Mouse (Mus musculus) adrenal gland (tissue): ENCODE data around the gene Phox2a.

Experiments used
- intact Hi-C: fragments of 180-260 bp; cut with DNase I; formaldehyde crosslinking; loops from one replicate; pipeline ENCODE4 v1.15.1; 2025

Gene Phox2a

DNA sequence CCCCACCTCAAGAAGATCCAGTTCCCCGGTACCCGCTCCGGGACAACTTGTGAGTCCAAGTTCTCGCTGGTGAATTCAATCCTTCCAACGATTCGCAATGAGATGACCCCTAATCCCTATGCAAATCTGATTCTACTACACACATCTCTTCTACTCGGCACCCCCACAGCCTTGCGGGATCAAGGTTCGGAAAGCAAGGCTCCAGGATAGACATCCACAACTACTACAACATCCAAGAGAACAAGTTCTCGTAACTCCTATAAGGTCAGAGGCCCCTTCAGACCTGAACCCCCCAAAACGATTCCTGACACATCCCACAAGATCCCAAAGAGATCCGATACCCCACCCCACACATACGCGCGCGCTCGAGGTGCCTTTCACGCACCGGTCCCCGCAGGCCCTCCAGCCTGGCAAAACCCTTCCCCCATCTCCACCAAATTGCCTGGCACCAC, 19.1 kb downstream of the Phox2a start:
- intact Hi-C loops = loop anchor here (5.0 kb wide), 2 partner anchors 60 to 160 kb away; no protein-coding TSS in a partner anchor

DNA sequence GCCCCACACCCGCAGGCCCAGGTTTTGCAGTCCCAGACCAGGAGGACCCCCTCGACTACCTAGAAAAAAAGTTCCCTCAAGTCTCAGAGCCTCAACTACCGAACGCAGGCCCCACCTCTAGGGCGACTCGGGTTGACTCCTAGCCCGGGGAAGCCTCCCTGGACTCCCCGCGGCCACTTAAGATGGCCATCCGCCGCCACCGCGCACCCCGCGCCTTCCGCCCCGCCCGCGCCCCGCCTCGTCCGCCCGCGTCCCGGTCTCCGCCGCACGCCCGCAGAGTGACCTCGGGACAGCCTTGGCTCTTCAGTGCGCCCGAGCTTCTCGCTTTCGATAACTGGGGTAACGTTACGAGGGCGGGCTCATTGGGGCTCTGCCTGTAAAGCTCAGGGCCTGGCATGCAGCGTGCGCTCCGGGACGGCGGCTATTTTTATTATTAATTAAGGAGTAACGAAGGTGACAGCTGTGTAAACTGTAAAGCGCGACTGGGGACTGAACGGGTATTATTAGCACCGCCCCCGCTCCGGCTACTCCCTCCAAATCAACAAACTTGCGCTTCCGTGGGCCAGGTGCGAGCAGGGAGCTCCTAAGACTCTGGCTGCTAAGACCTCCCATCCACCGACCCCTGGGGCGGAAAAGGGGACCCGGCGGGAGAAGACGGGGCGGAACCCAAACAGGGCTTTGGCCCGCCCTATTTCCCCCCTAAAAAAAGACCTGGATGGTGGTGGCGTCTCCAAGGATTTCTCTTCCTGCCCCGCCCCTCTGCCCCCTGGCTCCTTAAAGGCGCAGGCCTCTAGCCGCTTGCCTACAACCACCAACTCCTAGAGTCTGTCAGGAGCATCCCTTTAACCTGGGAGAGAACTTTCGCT, 19.7 kb downstream of the Phox2a start, which contains the start of gene Inppl1:
Gene Inppl1, minus strand, starts transcription at position 624 of the 866 bp plus-strand sequence.
- intact Hi-C loops = loop anchor here (5.0 kb wide), 2 partner anchors 59 to 161 kb away; no protein-coding TSS in a partner anchor

DNA sequence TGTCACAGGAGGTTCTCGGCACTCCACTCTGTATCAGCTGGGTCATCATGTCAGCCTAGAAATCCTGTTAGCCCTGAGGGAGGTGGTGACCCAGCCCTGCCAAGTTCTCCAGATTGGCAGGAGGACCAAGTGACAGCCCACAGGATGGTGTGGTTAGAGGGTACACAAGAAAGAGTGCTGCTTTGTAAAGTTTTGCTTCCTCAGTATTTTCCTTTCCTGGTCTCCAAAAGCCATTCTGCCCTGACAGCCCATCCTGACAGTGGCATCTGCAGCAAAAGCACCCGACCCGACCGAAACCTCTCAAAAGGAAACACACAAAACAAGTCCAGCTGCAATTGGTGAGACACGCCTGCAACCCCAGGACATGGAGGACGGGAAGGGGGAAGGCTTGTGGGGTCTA, 26.1 kb downstream of the Phox2a start:
- intact Hi-C loops = no loop called here

DNA sequence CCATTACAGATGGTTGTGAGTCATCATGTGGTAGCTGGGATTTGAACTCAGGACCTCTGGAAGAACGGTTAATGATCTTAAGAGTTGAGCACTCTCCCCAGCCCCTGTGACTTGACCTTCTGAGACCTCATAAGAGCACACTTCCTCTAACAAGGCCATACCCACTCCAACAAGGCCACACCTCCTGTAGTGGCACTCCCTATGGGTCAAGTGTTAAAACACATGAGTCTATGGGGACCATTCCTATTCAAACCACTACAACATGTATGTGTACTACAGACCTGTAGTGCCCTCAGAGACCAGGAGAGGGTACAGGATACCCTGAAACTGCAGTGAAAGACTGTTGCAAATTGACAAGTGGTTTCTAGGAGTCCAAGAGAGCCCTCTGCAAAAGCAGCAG, 29.8 kb downstream of the Phox2a start:
- intact Hi-C loops = no loop called here

DNA sequence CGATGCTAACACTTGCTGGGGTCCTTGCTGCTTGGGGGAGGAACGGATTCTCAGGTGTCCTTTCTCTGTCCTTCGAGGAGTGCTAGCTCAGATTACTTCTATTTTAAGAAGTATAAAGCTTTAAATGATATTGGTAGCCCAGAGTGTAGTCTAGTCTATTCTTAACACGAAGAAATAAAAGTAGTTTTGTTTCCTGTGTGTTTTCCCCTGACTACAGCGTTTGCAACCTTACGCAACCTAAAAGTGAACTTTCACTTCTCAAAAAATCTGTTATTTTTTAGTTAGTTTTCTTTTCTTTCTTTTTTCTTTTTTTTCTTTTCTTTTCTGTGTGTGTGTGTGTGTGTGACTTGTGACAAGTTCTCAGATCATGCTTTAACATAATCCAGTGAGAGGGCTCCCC, 33.6 kb downstream of the Phox2a start:
- intact Hi-C loops = no loop called here

DNA sequence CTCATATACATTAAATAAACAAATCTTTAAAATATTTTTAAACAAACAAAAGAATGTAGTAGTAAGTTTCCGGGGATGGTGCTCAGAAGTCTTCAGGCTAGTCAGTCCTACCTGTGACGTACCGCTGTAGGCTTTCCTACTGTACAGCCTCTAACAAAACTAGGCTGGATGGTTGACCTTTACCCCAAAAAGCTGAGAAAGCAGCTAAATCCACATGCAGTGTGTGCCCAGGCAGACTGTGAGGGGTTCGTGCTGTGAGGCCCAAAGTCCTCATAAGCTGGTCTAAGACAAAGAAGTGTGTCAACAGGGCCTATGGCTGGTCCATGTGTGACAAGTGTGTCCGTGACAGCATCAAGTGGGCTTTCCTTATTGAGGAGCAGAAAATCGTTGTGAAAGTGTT, 34.7 kb downstream of the Phox2a start:
- intact Hi-C loops = no loop called here

DNA sequence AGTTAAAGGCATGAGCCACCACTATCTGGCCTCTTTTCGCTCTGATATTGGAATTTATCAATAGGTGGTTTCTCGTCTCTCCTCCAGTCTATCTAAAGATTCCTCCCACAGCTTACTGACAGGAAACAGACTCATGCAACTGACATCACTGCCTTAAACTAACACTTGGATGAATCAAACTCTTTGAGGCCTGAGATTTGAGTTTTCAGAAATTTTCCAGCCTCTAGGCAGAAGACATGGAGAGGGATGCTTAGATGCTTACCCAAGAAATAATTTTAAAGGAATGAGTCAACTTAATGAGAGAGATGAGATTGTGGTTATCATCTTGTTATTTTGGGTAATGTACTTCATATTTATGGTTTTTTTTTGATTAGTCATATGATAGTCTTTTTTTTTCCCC, 35.7 kb downstream of the Phox2a start:
- intact Hi-C loops = no loop called here

DNA sequence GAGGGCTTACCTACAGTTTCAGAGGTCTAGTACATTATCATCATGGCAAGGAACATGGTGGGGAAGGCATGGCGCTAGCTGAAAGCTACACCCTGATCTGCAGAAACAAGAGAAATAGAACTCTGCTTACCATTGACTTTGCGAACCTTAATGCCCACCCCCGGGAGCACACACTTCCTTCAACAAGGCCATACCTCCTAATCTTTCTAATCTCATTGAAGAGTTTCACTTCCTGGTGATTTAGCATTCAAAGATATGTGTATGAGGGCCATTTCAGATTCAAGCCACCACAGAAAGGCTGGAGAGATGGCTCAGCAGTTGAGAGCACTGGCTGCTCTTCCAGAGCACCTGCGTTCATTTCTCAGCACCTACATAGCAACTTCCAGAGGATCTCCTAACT, 39.0 kb downstream of the Phox2a start, which contains the start of gene Folr2:
Gene Folr2, minus strand, starts transcription at position 101 of the 400 bp plus-strand sequence.
- intact Hi-C loops = no loop called here

DNA sequence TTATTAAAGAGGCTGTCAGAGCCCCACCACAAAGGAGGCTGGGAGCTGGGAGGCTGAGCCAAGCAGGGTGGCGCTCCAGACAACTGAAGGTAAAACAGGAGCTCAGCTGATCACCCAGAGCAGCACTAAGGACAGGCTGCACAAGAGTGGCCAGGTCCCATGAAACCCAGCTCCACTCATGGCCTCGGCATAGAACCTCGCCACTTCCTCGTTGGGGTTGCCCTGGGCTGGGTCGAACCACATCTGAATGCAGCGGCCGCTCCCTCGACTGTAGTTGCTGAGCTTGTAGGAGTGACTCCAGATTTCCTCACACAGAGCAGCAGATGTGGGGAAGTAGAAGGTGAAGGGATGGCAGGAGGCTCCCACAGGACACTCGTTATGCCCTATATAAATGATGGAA, 40.2 kb downstream of the Phox2a start:
- intact Hi-C loops = no loop called here

DNA sequence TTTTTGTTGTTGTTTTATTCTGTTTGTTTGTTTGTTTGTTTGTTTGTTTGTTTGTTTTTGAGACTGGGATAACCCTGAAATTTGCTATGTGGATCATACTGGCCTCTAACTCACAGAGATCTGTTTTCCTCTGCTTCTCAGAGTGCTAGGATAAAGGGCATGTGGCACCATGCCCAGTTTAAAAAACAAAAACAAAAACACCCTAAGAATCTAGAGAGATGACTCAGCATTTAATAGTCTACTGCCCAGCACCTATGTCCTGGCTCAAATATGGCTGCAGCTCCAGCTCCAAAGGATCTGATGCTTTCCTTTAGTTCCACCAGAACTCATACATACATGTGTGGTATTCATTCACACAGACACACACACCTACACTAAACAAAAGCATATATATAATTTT, 42.9 kb downstream of the Phox2a start:
- intact Hi-C loops = no loop called here

DNA sequence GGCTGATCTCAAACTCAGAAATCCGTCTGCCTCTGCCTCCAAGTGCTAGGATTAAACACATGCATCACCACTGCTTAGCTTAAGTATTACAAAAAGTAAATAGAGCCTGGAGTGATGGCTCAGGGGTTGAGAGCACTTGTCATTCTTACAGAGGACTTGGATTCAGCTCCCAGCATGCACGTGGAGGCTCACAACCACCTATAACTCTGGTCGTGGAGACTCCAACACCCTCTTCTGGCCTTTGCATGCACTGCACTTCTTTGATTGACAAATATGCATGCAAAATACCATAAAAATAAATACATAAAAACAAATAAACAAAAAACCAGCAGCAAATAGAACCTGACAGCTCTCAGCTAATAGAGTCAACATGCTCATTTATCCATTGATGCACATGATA, 44.2 kb downstream of the Phox2a start:
- intact Hi-C loops = no loop called here

DNA sequence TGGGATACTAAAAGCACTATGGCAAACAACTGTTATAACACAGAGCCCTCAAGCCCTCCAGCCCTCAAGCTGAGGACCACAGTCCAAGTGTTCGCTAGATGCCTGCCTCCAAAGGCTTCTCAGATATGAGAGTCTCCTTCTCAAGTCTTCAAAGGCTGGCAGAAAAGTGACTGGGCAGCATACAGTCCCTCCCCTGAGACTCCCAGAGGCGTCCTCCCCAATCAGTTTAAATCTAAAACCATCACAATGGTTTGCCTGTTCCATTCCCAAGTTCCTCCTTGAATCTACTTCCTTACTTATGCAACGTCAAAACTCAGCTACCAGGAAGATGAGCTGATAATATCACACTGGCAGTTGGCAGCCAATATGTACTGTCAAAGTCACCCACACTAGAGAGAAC, 45.3 kb downstream of the Phox2a start, which contains the start of gene Anapc15:
Gene Anapc15, plus strand, starts transcription at position 301 of the 400 bp plus-strand sequence.
- intact Hi-C loops = no loop called here

DNA sequence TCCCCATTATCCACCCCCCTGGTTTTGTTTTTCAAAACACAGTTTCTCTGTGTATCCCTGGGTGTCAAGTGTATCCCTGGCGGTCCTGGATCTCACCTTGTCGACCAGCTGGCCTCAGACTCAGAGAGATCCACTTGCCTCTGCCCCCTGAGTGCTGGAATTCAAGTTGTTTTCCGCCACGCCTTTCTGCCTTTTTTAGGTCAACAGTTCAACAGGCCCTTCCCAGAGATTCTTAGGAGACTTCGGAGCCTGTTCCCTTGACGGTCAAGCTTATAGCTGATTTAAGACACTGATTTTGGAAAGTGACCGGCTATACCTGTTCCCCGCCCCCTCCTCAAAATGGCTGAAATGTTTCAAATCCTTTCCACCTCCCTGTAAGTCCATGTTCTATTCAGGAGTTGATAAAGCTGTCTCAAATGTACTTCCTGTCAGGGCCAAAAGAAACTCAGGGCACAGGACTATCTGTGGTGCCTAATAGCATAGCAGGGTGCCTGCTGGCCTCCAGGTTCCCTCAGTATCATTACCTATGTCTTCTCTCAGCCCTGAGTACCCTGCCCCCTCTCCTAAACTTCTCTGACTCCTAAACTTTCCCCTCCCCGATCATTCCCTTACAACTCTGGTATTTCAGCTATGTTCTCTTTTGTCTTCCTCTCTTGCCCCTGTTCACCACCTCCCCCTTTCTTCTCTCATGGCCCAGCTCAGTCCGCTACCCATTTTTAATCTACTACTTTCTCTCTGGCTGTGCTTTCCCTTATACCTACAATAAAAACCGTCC, 48.6 kb downstream of the Phox2a start:
- intact Hi-C loops = no loop called here

DNA sequence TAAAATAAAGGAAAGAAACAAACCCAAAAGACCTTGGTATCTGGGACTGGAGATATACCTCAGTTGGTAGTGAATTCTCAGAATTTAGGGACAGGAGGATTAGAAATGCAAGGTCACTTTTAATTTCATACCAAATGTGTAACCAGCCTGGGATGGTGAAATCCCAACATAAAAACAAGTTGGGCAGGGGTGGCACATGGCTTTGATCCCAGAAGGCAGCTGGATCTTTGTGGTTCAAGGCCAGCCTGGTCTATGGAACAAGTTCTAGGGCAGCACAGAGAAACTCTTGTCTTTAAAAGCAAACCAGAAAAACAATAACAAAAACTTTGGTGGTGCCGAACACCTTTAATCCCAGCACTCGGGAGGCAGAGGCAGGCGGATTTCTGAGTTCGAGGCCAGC, 49.4 kb downstream of the Phox2a start:
- intact Hi-C loops = no loop called here

DNA sequence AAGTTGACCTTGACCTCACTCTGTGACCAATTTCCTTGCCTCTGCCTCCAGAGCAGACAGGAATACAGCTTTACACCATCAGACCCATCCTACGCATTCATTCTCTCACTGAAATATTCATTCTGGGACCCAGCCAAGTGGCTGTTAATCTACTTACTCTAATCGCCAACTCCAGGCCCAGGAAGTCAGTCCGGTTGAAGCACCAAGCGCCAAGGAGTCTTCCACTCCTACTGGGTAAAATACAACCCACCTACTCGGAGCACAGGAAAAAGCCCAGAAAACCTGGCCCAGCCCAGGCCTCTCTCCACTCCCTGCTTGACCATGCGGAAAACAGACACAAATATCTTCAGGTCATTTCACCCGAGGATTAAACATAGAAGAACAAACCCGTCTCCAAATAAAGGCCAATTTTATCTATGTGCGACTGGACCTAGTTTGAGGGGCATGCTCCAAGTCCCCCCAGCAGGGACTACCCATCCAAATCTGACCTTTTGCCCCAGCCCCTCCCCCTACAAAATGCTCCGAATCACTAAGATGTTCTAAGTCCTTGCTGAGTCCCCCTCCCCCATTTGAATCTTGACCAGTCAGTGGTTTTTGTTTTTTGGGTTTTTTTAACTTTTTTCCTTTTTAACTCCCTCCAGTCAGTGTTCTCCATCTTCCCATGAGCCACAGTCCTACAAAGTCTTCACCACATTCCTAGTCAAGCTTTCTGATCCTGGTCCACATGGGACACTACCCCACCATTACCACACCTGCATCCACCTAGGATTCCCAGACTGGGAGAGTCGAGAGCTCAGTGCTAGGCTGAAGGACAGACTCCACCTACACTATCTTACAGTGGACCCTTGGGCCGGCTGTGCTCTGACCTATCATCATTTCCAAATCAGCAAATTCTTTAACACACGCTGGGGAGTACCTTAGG, 50.4 kb downstream of the Phox2a start:
- intact Hi-C loops = no loop called here

DNA sequence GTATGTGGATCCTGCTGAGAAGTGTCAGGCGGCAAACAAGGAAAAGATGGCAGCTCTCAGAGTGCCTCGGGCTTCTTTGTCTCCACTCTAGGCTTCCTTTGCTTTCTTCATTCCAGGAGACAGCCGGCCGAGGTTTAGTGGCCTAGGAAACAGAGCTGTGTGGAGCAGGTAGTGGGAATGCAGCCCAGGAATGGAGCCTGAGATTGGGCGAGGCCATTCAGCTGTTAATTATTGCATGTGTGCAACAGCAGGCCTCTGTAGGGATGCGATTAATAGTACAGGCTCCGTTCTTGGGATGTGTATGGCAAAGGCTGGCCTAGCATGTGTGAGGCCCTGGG, 51.0 kb downstream of the Phox2a start:
- intact Hi-C loops = no loop called here

DNA sequence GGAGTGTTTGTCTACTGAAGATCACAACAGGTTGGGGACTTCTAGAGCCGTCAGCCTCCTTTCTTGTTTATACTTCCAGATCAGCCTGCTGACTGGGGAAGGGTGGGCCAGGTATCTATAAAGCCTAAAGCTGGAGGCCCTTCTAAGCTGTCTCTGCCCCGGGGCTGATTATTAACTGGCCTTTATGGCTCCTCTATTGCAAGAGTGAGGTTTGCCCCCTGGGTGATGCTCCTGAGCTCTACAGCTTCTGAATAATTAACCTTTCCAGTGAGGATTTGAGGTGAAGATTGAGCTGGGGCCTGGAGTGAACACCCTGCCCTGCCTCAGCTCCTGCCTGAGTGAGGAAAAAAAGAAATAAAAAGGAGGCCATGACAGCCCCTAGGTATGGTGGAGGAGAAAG, 52.5 kb downstream of the Phox2a start, which contains the start of gene Folr1:
Gene Folr1, minus strand, starts transcription at position 160 of the 400 bp plus-strand sequence.
- intact Hi-C loops = no loop called here

DNA sequence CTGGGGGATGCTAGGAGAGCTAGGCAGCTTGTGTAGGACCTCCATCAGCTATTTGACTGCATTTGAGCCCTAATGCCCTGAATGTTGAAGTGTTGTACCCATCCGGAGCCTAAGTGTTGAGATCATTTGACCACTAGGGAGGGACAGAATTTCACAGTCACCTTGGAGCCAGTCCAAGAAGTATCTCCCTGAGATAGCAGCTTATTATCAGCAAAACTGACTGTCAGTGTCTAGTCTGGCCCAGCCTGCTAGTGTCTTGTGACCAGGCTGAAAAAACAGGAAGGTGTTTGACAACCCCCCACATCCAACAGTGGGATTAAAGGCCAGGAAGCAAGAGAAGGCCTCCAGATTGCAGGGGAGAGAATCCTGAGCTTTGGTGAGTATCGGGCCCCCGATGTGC, 53.2 kb downstream of the Phox2a start:
- intact Hi-C loops = no loop called here
